Mouse (Mus musculus): ENCODE measurements around the gene Cpt1c. TPM values are rescaled to one million over a fixed set of nuclear protein-coding genes. Genes with fewer than 3 reads are reported as not detected.
A peak's percentile ranks its signal among the peaks of the same experiment; 100 is the strongest.

The Cpt1c gene
- polyA plus RNA-seq, 1 experiment from 2014 or later = 10.0 TPM

DNA sequence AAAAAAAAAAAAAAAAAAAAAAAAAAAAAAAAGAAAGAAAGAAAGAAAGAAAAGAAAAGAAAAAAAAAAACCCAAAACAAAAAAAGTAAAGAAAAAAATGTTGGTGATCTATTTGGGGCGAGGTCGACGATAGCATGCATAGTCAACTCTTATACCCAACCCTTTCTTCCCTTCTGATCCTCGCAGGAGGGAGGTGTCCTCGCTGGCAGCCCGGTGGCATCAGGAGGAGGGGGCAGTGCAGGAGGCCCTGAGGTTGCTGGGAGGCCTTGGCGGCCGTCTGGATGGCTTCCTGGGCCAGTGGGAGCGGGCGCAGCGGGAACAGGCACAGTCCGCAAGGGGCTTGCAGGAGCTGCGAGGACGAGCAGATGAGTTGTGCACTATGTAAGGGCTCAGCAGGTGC, 21.1 kb downstream of the Cpt1c start:
- Histone ChIP-seq H3K27ac (ENCODE audit: low read depth, low read length) (no peak overlapping the region), H3K9ac (ENCODE audit: low read depth, low read length) (no peak overlapping the region), H3K27me3 (ENCODE audit: control insufficient read depth, insufficient read depth, low read length) (peaks cover 22% of the 10 kb centered on the region), H3K4me1 (ENCODE audit: control insufficient read depth, insufficient read depth, low read length) (peaks cover 8% of the 10 kb centered on the region), H3K36me3 (ENCODE audit: control insufficient read depth, insufficient read depth, low read length) (no peaks in the 10 kb centered on the region), H3K4me3 (ENCODE audit: low read depth, low read length) (no peak overlapping the region), H3K9me3 (replicated peaks; ENCODE audit: control insufficient read depth, low read length) (no peaks in the 10 kb centered on the region), H3K4me2 (no peak overlapping the region)
- no peak for ATAC-seq (replicated peaks; ENCODE audit: insufficient number of reproducible peaks, low FRiP score, low TSS enrichment)
- WGBS (ENCODE audit: insufficient replicate concordance) = 57% methylated on average over 14 of the region's 14 CpGs

DNA sequence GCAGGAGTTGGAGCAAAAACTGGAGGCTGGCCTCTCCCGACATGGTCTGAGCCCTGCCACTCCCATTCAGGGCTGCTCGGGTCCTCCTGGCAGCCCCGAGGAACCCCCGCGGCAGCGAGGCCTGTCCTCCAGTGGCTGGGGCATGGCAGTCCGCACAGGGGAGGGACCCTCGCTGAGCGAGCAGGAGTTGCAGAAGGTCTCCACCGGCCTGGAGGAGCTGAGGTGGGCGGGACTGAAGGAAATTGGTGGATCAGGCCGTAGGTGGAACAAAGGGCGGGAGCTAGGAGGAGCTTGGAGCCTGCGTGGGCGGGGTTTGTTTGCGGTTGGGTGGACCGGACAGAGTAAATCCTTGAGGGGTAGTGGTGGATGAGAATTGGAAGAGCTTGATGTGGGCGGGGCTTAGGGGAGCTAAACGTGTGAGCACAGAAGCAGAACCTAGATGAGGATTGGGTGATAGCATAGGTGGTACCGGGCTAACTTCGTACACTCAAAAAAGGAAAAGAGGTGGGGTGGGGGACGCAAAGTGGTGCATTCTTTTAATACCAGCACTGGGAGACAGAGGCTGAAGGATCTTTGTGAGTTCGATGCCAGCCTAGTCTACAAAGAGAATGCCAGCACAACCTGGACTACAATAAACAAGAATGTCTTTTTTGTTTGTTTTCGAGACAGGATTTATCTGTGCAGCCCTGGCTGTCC, 21.9 kb downstream of the Cpt1c start:
- 6% methylated on average over 24 of the region's 24 CpGs for WGBS (ENCODE audit: insufficient replicate concordance)
- peak overlapping the region; percentile 62 for H3K27ac ChIP-seq (ENCODE audit: low read depth, low read length)
- ATAC-seq (replicated peaks; ENCODE audit: insufficient number of reproducible peaks, low FRiP score, low TSS enrichment) = peak; percentile 84

DNA sequence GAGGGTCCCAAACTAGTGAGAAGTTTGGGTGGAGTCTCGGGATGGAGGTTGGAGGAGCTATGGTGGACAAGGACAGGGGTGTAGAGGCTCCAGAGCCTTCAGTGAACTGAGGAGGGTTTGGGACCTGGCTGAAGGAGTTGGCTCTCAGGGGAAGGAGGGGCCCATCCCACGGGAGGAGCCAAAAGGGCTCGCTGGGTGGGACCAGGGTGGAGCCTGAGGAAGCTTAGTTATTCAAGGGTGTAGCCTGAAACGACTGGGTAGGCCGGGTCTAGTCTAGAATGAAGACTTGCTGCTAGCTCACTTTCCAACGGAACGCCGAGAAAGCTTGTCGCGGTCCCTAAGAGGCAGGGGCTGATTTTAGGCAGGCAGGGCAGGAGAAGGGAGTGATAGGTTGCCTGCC, 22.7 kb downstream of the Cpt1c start:
- under 1% methylated on average over 10 of the region's 10 CpGs for WGBS (ENCODE audit: insufficient replicate concordance)
- ATAC-seq (replicated peaks; ENCODE audit: insufficient number of reproducible peaks, low FRiP score, low TSS enrichment) = peak; percentile 60
- Histone ChIP-seq H3K4me3 (ENCODE audit: low read depth, low read length) (peak overlapping the region; percentile 54), H3K36me3 (ENCODE audit: control insufficient read depth, insufficient read depth, low read length) (no peaks in the 10 kb centered on the region), H3K27me3 (ENCODE audit: control insufficient read depth, insufficient read depth, low read length) (peaks cover 22% of the 10 kb centered on the region), H3K27ac (ENCODE audit: low read depth, low read length) (no peak overlapping the region), H3K4me1 (ENCODE audit: control insufficient read depth, insufficient read depth, low read length) (peaks cover 8% of the 10 kb centered on the region), H3K9me3 (replicated peaks; ENCODE audit: control insufficient read depth, low read length) (no peaks in the 10 kb centered on the region), H3K4me2 (peak overlapping the region; percentile 94), H3K9ac (ENCODE audit: low read depth, low read length) (0 out of 2 replicates have a peak overlapping the region, but pooled peaks have one; percentile 69)

More for the DNA sequence above, 21.9 kb downstream of the Cpt1c start:
- Histone ChIP-seq H3K9ac (ENCODE audit: low read depth, low read length) (peak overlapping the region; percentile 69), H3K4me3 (ENCODE audit: low read depth, low read length) (peak overlapping the region; percentile 54), H3K4me1 (ENCODE audit: control insufficient read depth, insufficient read depth, low read length) (peaks cover 8% of the 10 kb centered on the region), H3K9me3 (replicated peaks; ENCODE audit: control insufficient read depth, low read length) (no peaks in the 10 kb centered on the region), H3K27me3 (ENCODE audit: control insufficient read depth, insufficient read depth, low read length) (peaks cover 22% of the 10 kb centered on the region), H3K4me2 (peak overlapping the region; percentile 94), H3K36me3 (ENCODE audit: control insufficient read depth, insufficient read depth, low read length) (no peaks in the 10 kb centered on the region)

DNA sequence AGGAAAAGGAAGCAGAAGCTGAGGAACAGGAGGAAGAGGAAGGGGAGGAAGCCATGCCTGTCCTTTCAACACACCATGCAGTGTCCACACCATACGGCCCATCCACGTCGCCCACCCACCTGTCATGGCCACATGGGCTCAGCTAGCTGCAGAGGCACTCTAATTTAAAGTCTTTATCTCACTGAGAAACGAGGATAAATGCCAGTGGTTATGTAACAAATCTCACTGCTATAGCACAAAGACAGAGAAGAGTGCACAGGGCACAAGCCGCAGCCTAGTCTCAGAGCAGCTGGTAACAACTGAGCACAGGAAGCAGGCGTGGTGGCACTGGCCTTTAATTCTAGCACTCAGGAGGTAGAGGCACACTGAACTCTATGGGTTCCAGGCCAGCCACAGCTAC, 24.7 kb downstream of the Cpt1c start:
- 71% methylated on average over 6 of the region's 6 CpGs for WGBS (ENCODE audit: insufficient replicate concordance)
- H3K4me1 ChIP-seq (ENCODE audit: control insufficient read depth, insufficient read depth, low read length) = peaks cover 8% of the 10 kb centered on the region
- H3K27me3 ChIP-seq (ENCODE audit: control insufficient read depth, insufficient read depth, low read length) = peaks cover 22% of the 10 kb centered on the region
- no peak overlapping the region for H3K27ac ChIP-seq (ENCODE audit: low read depth, low read length)
- ATAC-seq (replicated peaks; ENCODE audit: insufficient number of reproducible peaks, low FRiP score, low TSS enrichment) = no peak
- H3K4me3 ChIP-seq (ENCODE audit: low read depth, low read length) = no peak overlapping the region
- H3K9ac ChIP-seq (ENCODE audit: low read depth, low read length) = no peak overlapping the region
- no peaks in the 10 kb centered on the region for H3K36me3 ChIP-seq (ENCODE audit: control insufficient read depth, insufficient read depth, low read length)
- H3K9me3 ChIP-seq (replicated peaks; ENCODE audit: control insufficient read depth, low read length) = no peaks in the 10 kb centered on the region
- no peak overlapping the region for H3K4me2 ChIP-seq

- no peaks in the 10 kb centered on the region for H3K9me3 ChIP-seq (replicated peaks; ENCODE audit: control insufficient read depth, low read length)
- no peak within 1 kb of the TSS for H3K4me3 ChIP-seq (ENCODE audit: low read depth, low read length)
- no peak for ATAC-seq (replicated peaks; ENCODE audit: insufficient number of reproducible peaks, low FRiP score, low TSS enrichment)
- H3K36me3 ChIP-seq (ENCODE audit: control insufficient read depth, insufficient read depth, low read length) = no peaks in the 10 kb centered on the region
- no peak within 1 kb of the TSS for H3K27ac ChIP-seq (ENCODE audit: low read depth, low read length)
- WGBS (ENCODE audit: insufficient replicate concordance) = 75% methylated on average over 7 of the region's 7 CpGs
- H3K4me1 ChIP-seq (ENCODE audit: control insufficient read depth, insufficient read depth, low read length) = no peaks in the 10 kb centered on the region
- no peaks in the 10 kb centered on the region for H3K27me3 ChIP-seq (ENCODE audit: control insufficient read depth, insufficient read depth, low read length)
- H3K4me2 ChIP-seq = no peak within 1 kb of the TSS
- H3K9ac ChIP-seq (ENCODE audit: low read depth, low read length) = no peak within 1 kb of the TSS
Observed at GRCm38 (mm10) chr7:44942904-44943303, 31.7 kb downstream of the Cpt1c start, which contains the start of gene Tsks. TSS of gene Tsks (plus strand) at chr7:44943204.

DNA sequence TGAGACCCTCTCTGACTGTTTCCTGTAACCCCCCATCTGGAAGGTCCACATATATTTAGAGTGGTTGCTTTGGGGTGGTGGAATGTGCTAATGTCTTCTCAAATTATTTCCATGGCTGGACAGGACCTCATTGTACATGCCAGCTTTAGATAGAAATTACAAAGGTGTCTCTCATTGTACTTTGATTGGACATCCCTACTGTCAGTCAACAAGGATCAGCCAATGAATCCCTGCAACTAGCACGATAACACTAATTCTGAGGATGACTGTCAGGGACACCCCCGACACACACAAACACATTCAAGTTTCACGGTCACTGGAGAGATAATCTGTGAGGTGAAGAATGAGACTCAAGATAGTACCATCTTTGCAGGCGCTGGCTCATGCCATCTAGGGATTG, 36.0 kb downstream of the Cpt1c start:
- 80% methylated on average over 4 of the region's 4 CpGs for WGBS (ENCODE audit: insufficient replicate concordance)
- H3K9me3 ChIP-seq (replicated peaks; ENCODE audit: control insufficient read depth, low read length) = peaks cover 3% of the 10 kb centered on the region; the same call in 1 of the 2 replicates
- no peak overlapping the region for H3K4me3 ChIP-seq (ENCODE audit: low read depth, low read length)
- no peaks in the 10 kb centered on the region for H3K27me3 ChIP-seq (ENCODE audit: control insufficient read depth, insufficient read depth, low read length)
- H3K36me3 ChIP-seq (ENCODE audit: control insufficient read depth, insufficient read depth, low read length) = no peaks in the 10 kb centered on the region
- H3K9ac ChIP-seq (ENCODE audit: low read depth, low read length) = no peak overlapping the region
- ATAC-seq (replicated peaks; ENCODE audit: insufficient number of reproducible peaks, low FRiP score, low TSS enrichment) = no peak
- no peak overlapping the region for H3K27ac ChIP-seq (ENCODE audit: low read depth, low read length)
- no peak overlapping the region for H3K4me2 ChIP-seq
- H3K4me1 ChIP-seq (ENCODE audit: control insufficient read depth, insufficient read depth, low read length) = no peaks in the 10 kb centered on the region

- H3K4me3 ChIP-seq (ENCODE audit: low read depth, low read length) = peak within 1 kb of the TSS; percentile 99
- WGBS (ENCODE audit: insufficient replicate concordance) = under 1% methylated on average over 84 of the region's 84 CpGs
- peaks cover 14% of the 10 kb centered on the region for H3K4me1 ChIP-seq (ENCODE audit: control insufficient read depth, insufficient read depth, low read length)
Observed at GRCm38 (mm10) chr7:44929204-44930151, 45.2 kb downstream of the Cpt1c start, which contains the start of gene Ap2a1. TSS of gene Ap2a1 (minus strand) at chr7:44929496.

DNA sequence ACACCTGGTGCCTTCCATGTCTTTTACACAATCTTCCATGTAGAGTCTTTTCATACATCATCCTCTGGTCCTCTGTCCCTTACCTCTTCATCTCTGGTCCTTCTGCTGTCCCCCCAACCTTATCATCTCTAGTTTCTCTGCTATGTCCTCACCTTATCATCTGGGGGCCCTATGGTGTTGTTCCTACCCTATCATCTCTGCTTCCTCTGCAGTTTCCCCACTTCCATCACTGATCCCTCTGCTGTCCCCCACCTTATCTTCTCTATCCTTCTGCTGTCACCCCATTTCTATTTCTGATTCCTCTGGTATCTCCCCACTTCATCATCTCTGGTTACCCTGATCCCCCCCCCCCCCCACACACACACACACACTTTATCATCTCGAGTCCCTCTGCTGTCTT, 46.1 kb downstream of the Cpt1c start:
- H3K27ac ChIP-seq (ENCODE audit: low read depth, low read length) = peak overlapping the region; percentile 82; the same call in 1 of the 2 replicates
- peaks cover 14% of the 10 kb centered on the region for H3K4me1 ChIP-seq (ENCODE audit: control insufficient read depth, insufficient read depth, low read length)
- no peaks in the 10 kb centered on the region for H3K27me3 ChIP-seq (ENCODE audit: control insufficient read depth, insufficient read depth, low read length)
- H3K9me3 ChIP-seq (replicated peaks; ENCODE audit: control insufficient read depth, low read length) = no peaks in the 10 kb centered on the region
- peak overlapping the region; percentile 99 for H3K4me3 ChIP-seq (ENCODE audit: low read depth, low read length)
- peak overlapping the region; percentile 83 for H3K4me2 ChIP-seq
- ATAC-seq (replicated peaks; ENCODE audit: insufficient number of reproducible peaks, low FRiP score, low TSS enrichment) = no peak
- peak overlapping the region; percentile 95 for H3K9ac ChIP-seq (ENCODE audit: low read depth, low read length)
- 0% methylated on average over 1 of the region's 1 CpGs for WGBS (ENCODE audit: insufficient replicate concordance)
- H3K36me3 ChIP-seq (ENCODE audit: control insufficient read depth, insufficient read depth, low read length) = peaks cover 10% of the 10 kb centered on the region

More at GRCm38 (mm10) chr7:44929204-44930151, 45.2 kb downstream of the Cpt1c start, which contains the start of gene Ap2a1:
- Histone ChIP-seq H3K36me3 (ENCODE audit: control insufficient read depth, insufficient read depth, low read length) (peaks cover 8% of the 10 kb centered on the region), H3K9me3 (replicated peaks; ENCODE audit: control insufficient read depth, low read length) (no peaks in the 10 kb centered on the region), H3K27ac (ENCODE audit: low read depth, low read length) (peak within 1 kb of the TSS; percentile 86), H3K4me2 (peak within 1 kb of the TSS; percentile 83), H3K27me3 (ENCODE audit: control insufficient read depth, insufficient read depth, low read length) (no peaks in the 10 kb centered on the region), H3K9ac (ENCODE audit: low read depth, low read length) (peak within 1 kb of the TSS; percentile 95)
- ATAC-seq (replicated peaks; ENCODE audit: insufficient number of reproducible peaks, low FRiP score, low TSS enrichment) = peak; percentile 99

All from heart, embryonic 11.5 days (tissue).